Mouse (Mus musculus): ENCODE measurements around the gene Olfr1445.

DNA sequence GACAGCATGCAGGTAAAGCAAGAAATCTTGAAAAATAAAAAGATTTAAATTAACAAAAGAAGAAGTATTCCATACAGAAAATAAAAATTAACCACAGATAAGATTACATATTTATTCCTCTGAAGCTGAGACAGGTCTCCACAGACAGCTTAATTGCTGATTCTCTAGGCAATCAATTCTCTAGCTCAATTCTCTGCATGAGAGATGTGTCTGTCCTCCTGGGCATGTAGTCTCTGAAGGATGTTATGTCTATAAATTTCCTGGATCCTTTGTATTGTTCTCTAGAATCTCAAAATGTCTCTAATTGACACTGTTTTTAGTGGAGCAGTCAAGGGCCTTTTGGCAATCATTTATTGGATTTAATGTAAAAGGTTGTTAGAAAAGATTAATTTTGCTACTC, 46.9 kb downstream of the Olfr1445 start, which contains the start of gene Olfr1449:
- TF ChIP-seq CTCF (IDR thresholded peaks at IDR 0.05; ENCODE audit: low read depth) (no peak), EP300 (IDR thresholded peaks at IDR 0.05; ENCODE audit: low read depth) (no peak)
